Mouse (Mus musculus) thymus, postnatal 4 days (tissue): ENCODE measurements around the gene Nr1h3.
A peak's percentile ranks its signal among the peaks of the same experiment; 100 is the strongest.

ENCODE experiments used
- DNase-seq: peaks from one replicate; pipeline ENCODE4 v3.0.0; 2021

Nr1h3 gene

GRCm38 (mm10) chr2:91183711-91184405, 18.8 kb downstream of the Nr1h3 start, which contains the start of gene Madd:
Gene Madd, minus strand, starts transcription at chr2:91183837.
- DNase-seq = peak; percentile 74

- DNase-seq = peak; percentile 98
These were observed 19.5 kb downstream of the Nr1h3 start for GRCm38 (mm10) chr2:91183148-91183513.

- peak; percentile 96 for DNase-seq
These were observed 20.1 kb downstream of the Nr1h3 start for GRCm38 (mm10) chr2:91182405-91183147.

- peak; percentile 24 for DNase-seq
These were observed 20.6 kb downstream of the Nr1h3 start for GRCm38 (mm10) chr2:91182016-91182404.

- DNase-seq = no peak
These were observed 21.9 kb downstream of the Nr1h3 start for GRCm38 (mm10) chr2:91180706-91181105.

GRCm38 (mm10) chr2:91179825-91180224, 22.8 kb downstream of the Nr1h3 start:
- no peak for DNase-seq

- no peak for DNase-seq
These were observed 26.4 kb downstream of the Nr1h3 start for GRCm38 (mm10) chr2:91176234-91176633.

GRCm38 (mm10) chr2:91175490-91175889, 27.1 kb downstream of the Nr1h3 start:
- no peak for DNase-seq

- DNase-seq = no peak
These were observed 32.9 kb downstream of the Nr1h3 start for GRCm38 (mm10) chr2:91169587-91170322.

- no peak for DNase-seq
These were observed 35.0 kb downstream of the Nr1h3 start for GRCm38 (mm10) chr2:91167629-91168028.

GRCm38 (mm10) chr2:91164991-91165390, 37.6 kb downstream of the Nr1h3 start:
- DNase-seq = no peak

- DNase-seq = no peak
These were observed 39.1 kb downstream of the Nr1h3 start for GRCm38 (mm10) chr2:91163532-91163931.

GRCm38 (mm10) chr2:91162952-91163351, 39.7 kb downstream of the Nr1h3 start:
- no peak for DNase-seq

- no peak for DNase-seq
These were observed 42.0 kb downstream of the Nr1h3 start for GRCm38 (mm10) chr2:91160591-91160990.

- DNase-seq = no peak
These were observed 45.5 kb downstream of the Nr1h3 start for GRCm38 (mm10) chr2:91157002-91157752.

- DNase-seq = no peak
These were observed 48.5 kb downstream of the Nr1h3 start for GRCm38 (mm10) chr2:91154091-91154490.

- DNase-seq = no peak
These were observed 49.7 kb downstream of the Nr1h3 start for GRCm38 (mm10) chr2:91152885-91153377.

GRCm38 (mm10) chr2:91151331-91151730, 51.3 kb downstream of the Nr1h3 start:
- DNase-seq = no peak

- DNase-seq = no peak
These were observed 54.5 kb downstream of the Nr1h3 start for GRCm38 (mm10) chr2:91148101-91148500.

- DNase-seq = no peak
These were observed 59.2 kb downstream of the Nr1h3 start for GRCm38 (mm10) chr2:91143401-91143800.

- DNase-seq = no peak
These were observed 59.7 kb downstream of the Nr1h3 start for GRCm38 (mm10) chr2:91142920-91143319.

GRCm38 (mm10) chr2:91139764-91140163, 62.9 kb downstream of the Nr1h3 start:
- no peak for DNase-seq

- DNase-seq = no peak
These were observed 63.3 kb downstream of the Nr1h3 start for GRCm38 (mm10) chr2:91139311-91139710.
